Mouse (Mus musculus) cerebellum, postnatal 25 days (tissue): Measurements from ENCODE around the gene Ugt1a6a.

Experiments
- DNase-seq, 2 experiments: peaks; one replicate each; pipeline ENCODE4 v3.0.0; 2021; ENCODE audit warnings: mixed read lengths in 2 of 2

Ugt1a6a gene

GRCm38 (mm10) chr1:88254793-88255465, 120.3 kb downstream of the Ugt1a6a start:
- peak in 1 of 2 experiments; percentile 38 for DNase-seq

- peak in 1 of 2 experiments; percentile 35 for DNase-seq
These were observed 120.9 kb downstream of the Ugt1a6a start for GRCm38 (mm10) chr1:88255466-88255857.

- peak; percentile 54 to 62 for DNase-seq
These were observed 121.6 kb downstream of the Ugt1a6a start for GRCm38 (mm10) chr1:88255989-88256754.

GRCm38 (mm10) chr1:88256886-88257663, 122.5 kb downstream of the Ugt1a6a start:
- no peak for DNase-seq

GRCm38 (mm10) chr1:88257681-88258080, 123.1 kb downstream of the Ugt1a6a start:
- DNase-seq = no peak

GRCm38 (mm10) chr1:88258361-88258760, 123.8 kb downstream of the Ugt1a6a start:
- peak in 1 of 2 experiments; percentile 32 for DNase-seq

- peak; percentile 42 to 55 for DNase-seq
These were observed 124.5 kb downstream of the Ugt1a6a start for GRCm38 (mm10) chr1:88258881-88259642.

GRCm38 (mm10) chr1:88259643-88260024, 125.0 kb downstream of the Ugt1a6a start:
- peak in 1 of 2 experiments; percentile 29 for DNase-seq

GRCm38 (mm10) chr1:88260114-88260513, 125.5 kb downstream of the Ugt1a6a start:
- DNase-seq = peak in 1 of 2 experiments; percentile 51

GRCm38 (mm10) chr1:88260604-88261377, 126.2 kb downstream of the Ugt1a6a start:
- DNase-seq = no peak

GRCm38 (mm10) chr1:88261706-88262105, 127.1 kb downstream of the Ugt1a6a start:
- DNase-seq = no peak

GRCm38 (mm10) chr1:88262255-88262654, 127.6 kb downstream of the Ugt1a6a start:
- DNase-seq = peak in 1 of 2 experiments; percentile 57

GRCm38 (mm10) chr1:88262961-88263360, 128.4 kb downstream of the Ugt1a6a start:
- DNase-seq = no peak

GRCm38 (mm10) chr1:88263778-88264177, 129.2 kb downstream of the Ugt1a6a start:
- DNase-seq = no peak

GRCm38 (mm10) chr1:88264237-88264868, 129.7 kb downstream of the Ugt1a6a start:
- DNase-seq = no peak

GRCm38 (mm10) chr1:88264869-88265240, 130.2 kb downstream of the Ugt1a6a start:
- DNase-seq = peak in 1 of 2 experiments; percentile 50

- DNase-seq = no peak
These were observed 131.5 kb downstream of the Ugt1a6a start for GRCm38 (mm10) chr1:88266123-88266522.

GRCm38 (mm10) chr1:88267489-88267888, 132.9 kb downstream of the Ugt1a6a start:
- DNase-seq = no peak

GRCm38 (mm10) chr1:88268070-88268469, 133.5 kb downstream of the Ugt1a6a start:
- no peak for DNase-seq
